Mouse (Mus musculus): ENCODE data around the gene Stard13.

GRCm38 (mm10) chr5:151103284-151103683 lies 130.4 kb downstream of the Stard13 start:
- TF ChIP-seq POLR2A (IDR thresholded peaks at IDR 0.05; ENCODE audit: low read depth, low read length): no peak
- no peak for TF ChIP-seq CTCF (IDR thresholded peaks at IDR 0.05; ENCODE audit: extremely low read depth, insufficient read length, insufficient replicate concordance, low read depth, low read length)
